Mouse (Mus musculus) small intestine, adult 2 months (tissue): Measurements from ENCODE around the gene Pomgnt1. TPM values are rescaled to one million over a fixed set of nuclear protein-coding genes. Genes with fewer than 3 reads are reported as not detected.

ENCODE experiments used
- H3K27ac ChIP-seq: fragments of 200-500 bp; 2 replicates; pipeline ENCODE4 v1.5.1; 2012; ENCODE audit warnings: low read depth, low read length, control low read depth, inconsistent platforms; ENCODE audit not compliant: insufficient read depth
- H3K27me3 ChIP-seq: fragments of 200-500 bp; 2 replicates; pipeline ENCODE4 v1.6.1; 2012; ENCODE audit warnings: mild to moderate bottlenecking, moderate library complexity, low read length, inconsistent platforms; ENCODE audit not compliant: control insufficient read depth, insufficient read depth
- H3K36me3 ChIP-seq: fragments of 200-500 bp; 2 replicates; pipeline ENCODE4 v1.6.1; 2012; ENCODE audit warnings: mild to moderate bottlenecking, low read length, control low read depth, inconsistent platforms; ENCODE audit not compliant: control insufficient read depth, insufficient read depth
- H3K4me1 ChIP-seq: fragments of 200-500 bp; 2 replicates; pipeline ENCODE4 v1.6.1; 2012; ENCODE audit warnings: low read length, inconsistent platforms, mixed read lengths; ENCODE audit not compliant: control insufficient read depth, insufficient read depth, insufficient read length
- H3K4me3 ChIP-seq: fragments of 200-500 bp; 2 replicates; pipeline ENCODE4 v1.5.1; 2012; ENCODE audit warnings: low read depth, mild to moderate bottlenecking, control low read depth, inconsistent platforms, low read length, moderate library complexity
- CTCF ChIP-seq: fragments of 200-500 bp; IDR thresholded peaks from 2 replicates; pipeline ENCODE4 v1.5.1; 2012; ENCODE audit warnings: low read depth, mild to moderate bottlenecking, control low read depth, inconsistent platforms, low read length, moderate library complexity, mixed read lengths; ENCODE audit not compliant: insufficient replicate concordance, insufficient read length; ENCODE audit errors: extremely low read depth
- POLR2A ChIP-seq: fragments of 200-500 bp; IDR thresholded peaks from 2 replicates; pipeline ENCODE4 v1.6.1; 2012; ENCODE audit warnings: low read depth, mild to moderate bottlenecking, control low read depth, inconsistent platforms, low read length, moderate library complexity
- WGBS: fragments of 180-500 bp; shearing (Covaris S2); methylation state at CpG from one replicate; pipeline ENCODE4 v1.1.7; 2018; 5-methylcytosine and 5-hydroxymethylcytosine counted together
- polyA plus RNA-seq: library from polyadenylated mRNA; depleted of rRNA; stranded (reverse); fragments of >200 nt; gene quantifications from 2 replicates; pipeline ENCODE4 v1.2.3, GENCODE M21; 2012

Gene Pomgnt1
- polyA plus RNA-seq, 1 experiment, result 10.5 TPM

DNA sequence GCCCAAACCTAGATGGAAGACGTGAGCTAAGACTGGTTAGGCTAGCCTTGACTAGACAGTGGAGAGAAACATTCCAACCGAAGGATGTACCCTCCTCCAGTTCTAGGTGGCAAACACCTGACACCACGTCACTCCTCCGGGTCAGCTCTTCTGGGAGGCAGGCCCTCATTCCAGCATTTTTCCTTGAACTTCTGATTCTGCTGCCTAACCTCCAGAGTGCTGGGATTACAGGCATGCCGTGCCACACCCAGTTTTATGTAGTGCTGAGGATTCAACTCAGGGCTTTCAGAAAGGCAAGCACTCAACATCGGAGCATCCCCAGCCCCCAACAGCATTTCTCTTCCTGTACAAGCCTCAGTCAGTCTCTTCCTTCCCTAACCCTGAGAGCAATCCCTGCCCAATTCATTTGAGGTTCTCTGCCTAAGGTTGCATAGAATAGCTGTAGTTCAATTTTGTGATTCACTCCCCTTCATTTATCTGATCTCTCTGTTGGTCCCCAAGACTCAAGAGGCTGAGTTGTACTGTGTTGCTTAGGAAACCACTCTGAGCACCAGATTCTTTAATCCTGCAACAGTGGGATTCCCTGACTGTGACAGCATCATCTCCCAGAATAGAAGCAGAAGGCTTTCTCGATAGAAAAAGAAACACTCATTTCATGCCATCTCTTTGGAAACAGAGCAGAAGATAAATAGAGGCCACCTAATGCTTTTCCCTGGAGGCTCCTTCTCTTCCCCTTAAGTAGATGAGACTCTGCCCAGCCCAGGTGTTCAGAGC is 17.3 kb downstream of the Pomgnt1 start:
- 77% methylated on average over 7 of the region's 7 CpGs for WGBS
- H3K27me3 ChIP-seq, result peaks cover 9% of the 10 kb centered on the region; the same call in 1 of the 2 replicates
- no peaks in the 10 kb centered on the region for H3K36me3 ChIP-seq
- no peak overlapping the region for H3K4me3 ChIP-seq
- H3K27ac ChIP-seq, result no peak overlapping the region
- TF ChIP-seq CTCF (no peak), POLR2A (no peak)
- peaks cover 5% of the 10 kb centered on the region for H3K4me1 ChIP-seq

DNA sequence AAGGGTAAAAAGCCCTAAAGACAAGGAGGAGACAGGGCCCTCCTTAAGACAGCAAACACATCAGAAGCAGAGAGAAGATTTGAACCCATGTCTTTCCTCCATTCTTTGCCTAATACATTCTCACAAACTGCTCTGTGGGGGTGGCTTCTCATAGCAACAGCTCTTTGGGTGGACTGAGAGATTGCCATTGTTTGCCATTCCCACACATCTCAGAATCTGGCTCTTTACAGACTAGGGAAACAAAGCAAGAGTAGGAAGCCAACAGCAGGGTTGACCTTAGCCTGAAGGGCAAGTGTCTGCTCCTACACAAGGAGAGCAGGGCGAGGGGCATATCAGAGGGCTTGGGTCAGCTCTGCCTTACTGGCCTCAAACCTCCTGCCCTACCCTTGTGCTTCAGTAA is 18.1 kb downstream of the Pomgnt1 start:
- Histone ChIP-seq H3K4me3 (no peak overlapping the region), H3K27me3 (peaks cover 9% of the 10 kb centered on the region; the same call in 1 of the 2 replicates), H3K4me1 (peaks cover 5% of the 10 kb centered on the region), H3K27ac (no peak overlapping the region), H3K36me3 (no peaks in the 10 kb centered on the region)
- no peak for TF ChIP-seq POLR2A
- TF ChIP-seq CTCF, result no peak
- WGBS, result 79% methylated on average over 1 of the region's 1 CpGs

DNA sequence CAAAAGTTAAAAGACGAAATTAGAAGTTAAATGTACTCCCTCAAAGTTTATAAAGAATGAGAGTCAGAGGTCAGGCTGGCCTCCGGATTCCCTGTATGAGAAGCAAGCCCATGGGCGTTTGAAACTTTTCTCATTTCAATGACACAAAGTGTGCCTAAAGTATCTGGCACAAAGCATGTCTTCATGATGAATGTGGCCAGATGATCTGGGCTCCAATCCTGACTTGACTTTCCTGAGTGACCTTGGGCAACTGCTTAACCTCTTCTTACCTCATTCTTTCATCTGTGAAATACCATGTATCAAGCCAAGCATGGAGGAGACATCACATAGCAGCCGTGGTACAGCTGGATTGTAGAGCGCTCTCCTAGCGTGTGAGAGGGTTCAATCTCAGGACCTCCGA is 18.6 kb downstream of the Pomgnt1 start:
- peaks cover 9% of the 10 kb centered on the region; the same call in 1 of the 2 replicates for H3K27me3 ChIP-seq
- TF ChIP-seq POLR2A, result no peak
- TF ChIP-seq CTCF, result no peak
- H3K4me3 ChIP-seq, result no peak overlapping the region
- H3K36me3 ChIP-seq, result no peaks in the 10 kb centered on the region
- no peak overlapping the region for H3K27ac ChIP-seq
- H3K4me1 ChIP-seq, result peaks cover 5% of the 10 kb centered on the region
- 90% methylated on average over 7 of the region's 7 CpGs for WGBS

DNA sequence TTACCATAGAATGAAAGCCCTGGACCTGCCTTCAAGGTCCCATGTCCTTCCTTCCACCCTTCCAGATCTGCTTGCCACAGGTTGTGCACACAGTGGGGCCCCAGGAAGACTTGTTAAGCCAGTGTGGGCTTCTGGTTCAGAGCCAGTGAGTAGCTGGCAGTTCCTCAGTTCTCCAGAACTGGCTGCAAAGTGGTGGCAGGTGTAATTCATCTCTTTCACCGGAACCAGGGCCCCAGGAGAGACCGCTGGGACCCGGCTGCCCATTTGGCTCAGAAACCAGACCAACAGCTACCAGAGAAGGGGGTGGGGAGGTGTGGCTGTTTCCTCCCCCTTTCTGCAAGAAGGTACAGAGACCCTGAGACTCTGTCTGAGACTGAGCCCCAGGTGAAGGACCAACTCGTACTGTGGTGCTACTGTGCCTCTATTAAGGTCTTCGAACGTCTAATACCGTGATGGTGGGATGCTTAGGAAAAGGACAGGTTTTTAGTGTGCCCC is 19.7 kb downstream of the Pomgnt1 start:
- H3K27me3 ChIP-seq, result peaks cover 9% of the 10 kb centered on the region; the same call in 1 of the 2 replicates
- peaks cover 5% of the 10 kb centered on the region for H3K4me1 ChIP-seq
- 28% methylated on average over 7 of the region's 7 CpGs for WGBS
- no peak overlapping the region for H3K27ac ChIP-seq
- TF ChIP-seq CTCF (no peak), POLR2A (no peak)
- 0 out of 2 replicates have a peak overlapping the region, but pooled peaks have one; percentile 5 for H3K4me3 ChIP-seq
- no peaks in the 10 kb centered on the region for H3K36me3 ChIP-seq

DNA sequence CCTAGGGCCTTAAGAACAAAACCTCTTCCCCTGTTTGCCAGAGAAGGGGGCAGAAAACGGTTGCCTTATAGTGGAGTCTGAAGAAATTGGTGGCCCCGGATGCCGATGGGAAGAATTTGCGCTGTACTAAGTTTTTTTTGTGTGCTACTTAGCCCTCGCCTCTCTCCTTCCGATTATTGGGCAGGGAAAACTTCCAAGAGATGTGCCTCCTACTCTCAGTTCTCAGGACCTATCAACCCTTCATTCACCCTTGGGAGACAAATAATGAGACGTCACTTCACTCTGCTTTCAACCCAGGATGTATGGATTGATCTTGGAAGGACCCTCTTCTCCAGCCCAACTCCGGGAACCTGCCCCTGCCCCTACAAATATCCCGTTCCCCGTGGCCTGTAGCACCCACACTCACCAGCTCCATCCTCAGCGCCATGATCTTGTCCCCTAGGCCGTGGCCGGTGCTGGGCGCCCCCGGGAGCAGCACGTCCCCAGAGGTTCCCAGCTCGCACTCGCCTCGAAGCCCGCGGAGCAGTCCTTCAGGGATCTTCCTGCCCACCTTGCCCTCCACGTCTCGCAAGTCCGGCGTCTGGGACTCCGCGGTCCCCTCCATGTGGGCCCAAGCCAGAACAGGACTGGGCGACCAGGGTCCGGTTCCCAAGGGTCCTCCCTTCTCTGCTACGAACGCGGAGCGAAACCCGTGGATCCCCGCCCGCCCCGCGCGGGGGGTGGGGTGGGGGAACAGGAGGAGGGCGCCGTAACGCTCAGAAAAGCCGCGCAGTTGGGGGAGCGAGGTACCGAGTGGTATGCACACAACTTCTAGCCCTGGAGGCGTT is 20.5 kb downstream of the Pomgnt1 start:
- WGBS, result 2% methylated on average over 46 of the region's 47 CpGs
- TF ChIP-seq POLR2A (no peak), CTCF (no peak)
- peaks cover 5% of the 10 kb centered on the region for H3K4me1 ChIP-seq
- no peak overlapping the region for H3K27ac ChIP-seq
- H3K4me3 ChIP-seq, result peak overlapping the region; percentile 76
- no peaks in the 10 kb centered on the region for H3K36me3 ChIP-seq
- peaks cover 9% of the 10 kb centered on the region; the same call in 1 of the 2 replicates for H3K27me3 ChIP-seq

DNA sequence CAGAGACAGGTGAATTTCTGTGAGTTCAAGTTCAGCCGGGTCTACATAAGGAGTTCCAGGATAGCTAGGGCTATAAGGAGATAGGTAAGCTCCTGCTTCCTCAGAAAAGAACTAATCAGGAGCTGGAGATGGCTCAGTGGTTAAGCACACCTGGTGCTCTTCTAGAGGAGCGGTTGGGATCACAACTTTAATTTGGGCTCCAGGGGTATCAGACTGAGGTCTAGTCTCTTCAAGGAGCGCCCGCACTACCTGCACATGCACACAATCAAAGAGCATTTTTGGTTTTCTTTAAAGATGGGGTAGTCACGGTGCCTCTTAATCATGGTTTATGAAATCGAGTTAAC is 26.1 kb downstream of the Pomgnt1 start:
- Histone ChIP-seq H3K4me3 (peak overlapping the region; percentile 92), H3K27me3 (no peaks in the 10 kb centered on the region), H3K27ac (peak overlapping the region; percentile 74), H3K36me3 (peaks cover 16% of the 10 kb centered on the region), H3K4me1 (peaks cover 3% of the 10 kb centered on the region; the same call in 1 of the 2 replicates)
- no peak for TF ChIP-seq CTCF
- TF ChIP-seq POLR2A, result no peak
- 25% methylated on average over 6 of the region's 6 CpGs for WGBS

DNA sequence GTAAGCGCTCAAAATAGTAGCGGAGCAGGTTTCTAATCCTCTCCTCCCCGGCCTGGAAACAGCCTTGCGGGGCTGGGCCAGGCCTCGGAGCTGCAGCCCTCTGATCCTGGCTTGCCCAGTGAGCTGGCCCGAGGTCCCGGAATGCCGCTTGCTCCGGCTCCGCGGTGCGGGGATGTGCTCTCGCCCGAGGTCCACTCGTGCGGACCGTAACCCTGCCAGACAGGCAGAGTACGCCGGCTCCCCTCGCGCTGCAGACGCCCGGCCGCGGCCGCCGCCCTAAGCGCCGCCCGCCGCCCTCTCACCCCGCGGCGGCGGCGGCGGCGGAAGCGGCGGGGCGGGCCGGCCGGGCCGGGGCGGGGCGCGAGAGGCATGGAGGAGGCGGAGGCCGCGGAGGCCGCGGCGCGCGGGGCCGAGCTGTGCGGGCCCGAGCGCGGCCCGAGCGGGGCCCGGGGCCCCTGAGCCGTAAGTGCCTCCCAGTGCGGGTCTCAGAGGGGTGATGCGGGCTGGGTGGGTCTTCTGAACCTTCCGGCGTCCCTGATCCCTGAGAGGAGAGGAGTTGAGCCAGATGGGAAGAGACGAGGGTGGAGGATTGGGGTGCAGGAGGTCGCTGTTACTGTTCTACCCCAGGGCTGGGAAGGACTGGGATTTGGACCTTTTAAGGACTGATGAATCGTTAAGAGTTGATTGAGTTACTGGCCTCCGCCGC is 26.7 kb downstream of the Pomgnt1 start:
- WGBS, result under 1% methylated on average over 70 of the region's 73 CpGs
- H3K27ac ChIP-seq, result peak overlapping the region; percentile 74
- no peak for TF ChIP-seq CTCF
- peak; percentile 84 for TF ChIP-seq POLR2A
- H3K36me3 ChIP-seq, result peaks cover 21% of the 10 kb centered on the region
- peaks cover 3% of the 10 kb centered on the region; the same call in 1 of the 2 replicates for H3K4me1 ChIP-seq
- H3K4me3 ChIP-seq, result peak overlapping the region; percentile 92
- no peaks in the 10 kb centered on the region for H3K27me3 ChIP-seq
